Mouse (Mus musculus): Measurements from ENCODE around the gene Hps4. TPM values are rescaled to one million over a fixed set of nuclear protein-coding genes. Genes with fewer than 3 reads are reported as not detected.

Gene Hps4
- polyA plus RNA-seq, 1 experiment from 2014 or later: 15.3 TPM

GRCm38 (mm10) chr5:112381154-112381553 is 38.3 kb downstream of the Hps4 start:
- H3K9ac ChIP-seq (ENCODE audit: low read length): no peak overlapping the region
- no peak overlapping the region for H3K27ac ChIP-seq (replicated peaks)
- TF ChIP-seq EP300 (optimal IDR thresholded peaks at IDR 0.05) (no peak), CTCF (IDR thresholded peaks at IDR 0.05; ENCODE audit: low read depth) (no peak)
- no peak overlapping the region for H3K4me3 ChIP-seq (ENCODE audit: low read depth, low read length)
- H3K27me3 ChIP-seq (ENCODE audit: control insufficient read depth, insufficient read depth, low read length): no peaks in the 10 kb centered on the region
- DNase-seq (ENCODE audit: low spot score) (no peak), ATAC-seq (ENCODE audit: low FRiP score, low TSS enrichment) (no peak)
- H3K4me2 ChIP-seq (replicated peaks; ENCODE audit: low read depth): no peak overlapping the region
- no peaks in the 10 kb centered on the region for H3K4me1 ChIP-seq (replicated peaks; ENCODE audit: control insufficient read depth, insufficient read depth)
- WGBS: 83% methylated on average over 11 of the region's 11 CpGs
- no peaks in the 10 kb centered on the region for H3K9me3 ChIP-seq (ENCODE audit: control insufficient read depth, low read length)
- H3K36me3 ChIP-seq (ENCODE audit: control insufficient read depth, insufficient read depth, low read length): peaks cover 3% of the 10 kb centered on the region; the same call in 1 of the 2 replicates

- no peaks in the 10 kb centered on the region for H3K4me1 ChIP-seq (replicated peaks; ENCODE audit: control insufficient read depth, insufficient read depth)
- no peak for DNase-seq (ENCODE audit: low spot score)
- no peak overlapping the region for H3K4me2 ChIP-seq (replicated peaks; ENCODE audit: low read depth)
- no peak for TF ChIP-seq EP300 (optimal IDR thresholded peaks at IDR 0.05)
- TF ChIP-seq CTCF (IDR thresholded peaks at IDR 0.05; ENCODE audit: low read depth): peak; percentile 15; the same call in 1 of the 2 replicates
- 51% methylated on average over 9 of the region's 9 CpGs for WGBS
- no peak overlapping the region for H3K27ac ChIP-seq (replicated peaks)
- H3K9ac ChIP-seq (ENCODE audit: low read length): 0 out of 2 replicates have a peak overlapping the region, but pooled peaks have one; percentile 18
- H3K27me3 ChIP-seq (ENCODE audit: control insufficient read depth, insufficient read depth, low read length): no peaks in the 10 kb centered on the region
- H3K4me3 ChIP-seq (ENCODE audit: low read depth, low read length): no peak overlapping the region
- 0 out of 2 replicates have a peak, but pooled peaks cover 3% of the 10 kb centered on the region for H3K36me3 ChIP-seq (ENCODE audit: control insufficient read depth, insufficient read depth, low read length)
- no peaks in the 10 kb centered on the region for H3K9me3 ChIP-seq (ENCODE audit: control insufficient read depth, low read length)
- no peak for ATAC-seq (ENCODE audit: low FRiP score, low TSS enrichment)
Measured at GRCm38 (mm10) chr5:112382042-112382441, 39.2 kb downstream of the Hps4 start.

GRCm38 (mm10) chr5:112382641-112383330 is 39.9 kb downstream of the Hps4 start:
- H3K36me3 ChIP-seq (ENCODE audit: control insufficient read depth, insufficient read depth, low read length): no peaks in the 10 kb centered on the region
- peak overlapping the region; percentile 49 for H3K27ac ChIP-seq (replicated peaks)
- H3K4me1 ChIP-seq (replicated peaks; ENCODE audit: control insufficient read depth, insufficient read depth): no peaks in the 10 kb centered on the region
- peak; percentile 35 for DNase-seq (ENCODE audit: low spot score)
- ATAC-seq (ENCODE audit: low FRiP score, low TSS enrichment): peak; percentile 50; the same call in 1 of the 2 replicates
- 29% methylated on average over 16 of the region's 17 CpGs for WGBS
- H3K4me2 ChIP-seq (replicated peaks; ENCODE audit: low read depth): no peak overlapping the region
- H3K4me3 ChIP-seq (ENCODE audit: low read depth, low read length): no peak overlapping the region
- 0 out of 2 replicates have a peak overlapping the region, but pooled peaks have one; percentile 18 for H3K9ac ChIP-seq (ENCODE audit: low read length)
- no peaks in the 10 kb centered on the region for H3K27me3 ChIP-seq (ENCODE audit: control insufficient read depth, insufficient read depth, low read length)
- no peaks in the 10 kb centered on the region for H3K9me3 ChIP-seq (ENCODE audit: control insufficient read depth, low read length)
- no peak for TF ChIP-seq CTCF (IDR thresholded peaks at IDR 0.05; ENCODE audit: low read depth)
- TF ChIP-seq EP300 (optimal IDR thresholded peaks at IDR 0.05): no peak

- Histone ChIP-seq H3K36me3 (ENCODE audit: control insufficient read depth, insufficient read depth, low read length) (no peaks in the 10 kb centered on the region), H3K4me3 (ENCODE audit: low read depth, low read length) (no peak overlapping the region), H3K9ac (ENCODE audit: low read length) (no peak overlapping the region), H3K4me1 (replicated peaks; ENCODE audit: control insufficient read depth, insufficient read depth) (no peaks in the 10 kb centered on the region), H3K27me3 (ENCODE audit: control insufficient read depth, insufficient read depth, low read length) (no peaks in the 10 kb centered on the region), H3K9me3 (ENCODE audit: control insufficient read depth, low read length) (no peaks in the 10 kb centered on the region), H3K27ac (replicated peaks) (no peak overlapping the region), H3K4me2 (replicated peaks; ENCODE audit: low read depth) (no peak overlapping the region)
- ATAC-seq (ENCODE audit: low FRiP score, low TSS enrichment) (no peak), DNase-seq (ENCODE audit: low spot score) (no peak)
- no peak for TF ChIP-seq CTCF (IDR thresholded peaks at IDR 0.05; ENCODE audit: low read depth)
- no peak for TF ChIP-seq EP300 (optimal IDR thresholded peaks at IDR 0.05)
- 88% methylated on average over 13 of the region's 13 CpGs for WGBS
Measured at GRCm38 (mm10) chr5:112384805-112385472, 42.1 kb downstream of the Hps4 start.

GRCm38 (mm10) chr5:112385973-112386372 is 43.1 kb downstream of the Hps4 start:
- H3K4me1 ChIP-seq (replicated peaks; ENCODE audit: control insufficient read depth, insufficient read depth): no peaks in the 10 kb centered on the region
- no peaks in the 10 kb centered on the region for H3K9me3 ChIP-seq (ENCODE audit: control insufficient read depth, low read length)
- peak; percentile 51 for DNase-seq (ENCODE audit: low spot score)
- TF ChIP-seq CTCF (IDR thresholded peaks at IDR 0.05; ENCODE audit: low read depth) (no peak), EP300 (optimal IDR thresholded peaks at IDR 0.05) (no peak)
- no peak overlapping the region for H3K4me2 ChIP-seq (replicated peaks; ENCODE audit: low read depth)
- no peaks in the 10 kb centered on the region for H3K27me3 ChIP-seq (ENCODE audit: control insufficient read depth, insufficient read depth, low read length)
- H3K36me3 ChIP-seq (ENCODE audit: control insufficient read depth, insufficient read depth, low read length): no peaks in the 10 kb centered on the region
- WGBS: 51% methylated on average over 2 of the region's 2 CpGs
- ATAC-seq (ENCODE audit: low FRiP score, low TSS enrichment): peak; percentile 59
- no peak overlapping the region for H3K9ac ChIP-seq (ENCODE audit: low read length)
- H3K4me3 ChIP-seq (ENCODE audit: low read depth, low read length): no peak overlapping the region
- no peak overlapping the region for H3K27ac ChIP-seq (replicated peaks)

GRCm38 (mm10) chr5:112389352-112389751 is 46.5 kb downstream of the Hps4 start:
- DNase-seq (ENCODE audit: low spot score): no peak
- H3K27ac ChIP-seq (replicated peaks): no peak overlapping the region
- H3K9ac ChIP-seq (ENCODE audit: low read length): no peak overlapping the region
- no peak for ATAC-seq (ENCODE audit: low FRiP score, low TSS enrichment)
- H3K27me3 ChIP-seq (ENCODE audit: control insufficient read depth, insufficient read depth, low read length): 0 out of 2 replicates have a peak, but pooled peaks cover 2% of the 10 kb centered on the region
- TF ChIP-seq CTCF (IDR thresholded peaks at IDR 0.05; ENCODE audit: low read depth) (no peak), EP300 (optimal IDR thresholded peaks at IDR 0.05) (no peak)
- no peaks in the 10 kb centered on the region for H3K36me3 ChIP-seq (ENCODE audit: control insufficient read depth, insufficient read depth, low read length)
- no peak overlapping the region for H3K4me2 ChIP-seq (replicated peaks; ENCODE audit: low read depth)
- WGBS: 77% methylated on average over 9 of the region's 9 CpGs
- no peaks in the 10 kb centered on the region for H3K4me1 ChIP-seq (replicated peaks; ENCODE audit: control insufficient read depth, insufficient read depth)
- no peaks in the 10 kb centered on the region for H3K9me3 ChIP-seq (ENCODE audit: control insufficient read depth, low read length)
- no peak overlapping the region for H3K4me3 ChIP-seq (ENCODE audit: low read depth, low read length)

Measured in stomach, postnatal 0 days (tissue).